Mouse (Mus musculus) hindbrain, embryonic 16.5 days (tissue): ENCODE data around the gene Gls2. TPM values are rescaled to one million over a fixed set of nuclear protein-coding genes. Genes with fewer than 3 reads are reported as not detected.
A peak's percentile ranks its signal among the peaks of the same experiment; 100 is the strongest.
"Not testable (repeated sequence)": the region's sequence is repeated elsewhere in the genome, so short reads cannot be mapped to it uniquely, and the experiment has no call there.

Experiments used
- ATAC-seq: fragments of 200-750 bp; cut with Nextera tagmentation; 2 replicates; pipeline ENCODE4 v1.8.0; 2017; ENCODE audit warnings: moderate TSS enrichment, moderate library complexity
- H3K27ac ChIP-seq: fragments of 300-500 bp; sonication (generic); 2 replicates; pipeline ENCODE4 v1.5.1; 2014; ENCODE audit warnings: low read depth, mild to moderate bottlenecking, control low read depth, low read length, moderate library complexity
- H3K27me3 ChIP-seq: fragments of 300-500 bp; sonication (generic); replicated peaks from 2 replicates; pipeline ENCODE4 v1.6.1; 2014; ENCODE audit warnings: low read length; ENCODE audit not compliant: control insufficient read depth, insufficient read depth
- H3K36me3 ChIP-seq: fragments of 300-500 bp; sonication (generic); 2 replicates; pipeline ENCODE4 v1.6.1; 2014; ENCODE audit warnings: mild to moderate bottlenecking, low read length, moderate library complexity, mixed read lengths; ENCODE audit not compliant: control insufficient read depth, insufficient read depth
- H3K4me1 ChIP-seq: fragments of 300-500 bp; sonication (generic); 2 replicates; pipeline ENCODE4 v1.6.1; 2014; ENCODE audit warnings: low read depth, low read length; ENCODE audit not compliant: control insufficient read depth, insufficient read depth
- H3K4me2 ChIP-seq: fragments of 300-500 bp; sonication (generic); 2 replicates; pipeline ENCODE4 v1.6.1; 2014; ENCODE audit warnings: mild to moderate bottlenecking, low read length, control low read depth, moderate library complexity
- H3K4me3 ChIP-seq: fragments of 300-500 bp; sonication (generic); 2 replicates; pipeline ENCODE4 v1.5.1; 2014; ENCODE audit warnings: mild to moderate bottlenecking, low read length, control low read depth, moderate library complexity
- H3K9ac ChIP-seq: fragments of 300-500 bp; sonication (generic); 2 replicates; pipeline ENCODE4 v1.6.1; 2014; ENCODE audit warnings: low read depth, mild to moderate bottlenecking, control low read depth, low read length, moderate library complexity
- H3K9me3 ChIP-seq: fragments of 300-500 bp; sonication (generic); 2 replicates; pipeline ENCODE4 v1.6.1; 2014; ENCODE audit warnings: mild to moderate bottlenecking, low read length, moderate library complexity; ENCODE audit not compliant: control insufficient read depth
- WGBS: fragments of 180-500 bp; shearing (Covaris S2); extraction: QIAGEN DNeasy Blood & Tissue Kit; methylation state at CpG from one replicate; pipeline ENCODE4 v1.1.7; 2014; 5-methylcytosine and 5-hydroxymethylcytosine counted together
- polyA plus RNA-seq: library from polyadenylated mRNA; unstranded; fragments of >200 nt; fragmentation: Nextera tagmentation; extraction: Ambion mirVana; gene quantifications from 2 replicates; pipeline ENCODE4 v1.2.1, GENCODE M21; 2015

The Gls2 gene
- polyA plus RNA-seq, 1 experiment from 2014 or later = 2.4 TPM

GRCm38 (mm10) chr10:128210131-128210530 lies 15.9 kb downstream of the Gls2 start:
- ATAC-seq = no peak
- peaks cover 13% of the 10 kb centered on the region for H3K4me1 ChIP-seq
- 0 out of 2 replicates have a peak, but pooled peaks cover 2% of the 10 kb centered on the region for H3K36me3 ChIP-seq
- no peaks in the 10 kb centered on the region for H3K27me3 ChIP-seq
- no peak overlapping the region for H3K27ac ChIP-seq
- H3K4me3 ChIP-seq = no peak overlapping the region
- no peak overlapping the region for H3K9ac ChIP-seq
- 91% methylated on average over 2 of the region's 2 CpGs for WGBS
- no peak overlapping the region for H3K4me2 ChIP-seq
- no peaks in the 10 kb centered on the region for H3K9me3 ChIP-seq

- Histone ChIP-seq H3K4me1 (peaks cover 13% of the 10 kb centered on the region), H3K4me3 (peak overlapping the region; percentile 63), H3K4me2 (peak overlapping the region; percentile 97), H3K36me3 (0 out of 2 replicates have a peak, but pooled peaks cover 2% of the 10 kb centered on the region), H3K27ac (no peak overlapping the region), H3K27me3 (no peaks in the 10 kb centered on the region), H3K9me3 (no peaks in the 10 kb centered on the region), H3K9ac (peak overlapping the region; percentile 65)
- 30% methylated on average over 14 of the region's 14 CpGs for WGBS
- no peak for ATAC-seq
Observed at GRCm38 (mm10) chr10:128210954-128211353, 16.7 kb downstream of the Gls2 start.

GRCm38 (mm10) chr10:128211390-128212108 lies 17.3 kb downstream of the Gls2 start, which contains the start of gene Spryd4:
Spryd4 (minus strand) TSS chr10:128211807.
- Histone ChIP-seq H3K27me3 (no peaks in the 10 kb centered on the region), H3K4me2 (peak within 1 kb of the TSS; percentile 97), H3K36me3 (0 out of 2 replicates have a peak, but pooled peaks cover 1% of the 10 kb centered on the region), H3K4me1 (peaks cover 13% of the 10 kb centered on the region), H3K9me3 (no peaks in the 10 kb centered on the region), H3K9ac (peak within 1 kb of the TSS; percentile 65), H3K4me3 (peak within 1 kb of the TSS; percentile 63), H3K27ac (peak within 1 kb of the TSS; percentile 76)
- ATAC-seq = peak; percentile 92
- under 1% methylated on average over 30 of the region's 30 CpGs for WGBS

GRCm38 (mm10) chr10:128212148-128212547 lies 17.9 kb downstream of the Gls2 start:
- peak overlapping the region; percentile 76; the same call in 1 of the 2 replicates for H3K27ac ChIP-seq
- peaks cover 13% of the 10 kb centered on the region for H3K4me1 ChIP-seq
- no peak for ATAC-seq
- H3K27me3 ChIP-seq = no peaks in the 10 kb centered on the region
- no peaks in the 10 kb centered on the region for H3K9me3 ChIP-seq
- H3K36me3 ChIP-seq = no peaks in the 10 kb centered on the region
- peak overlapping the region; percentile 97 for H3K4me2 ChIP-seq
- H3K9ac ChIP-seq = no peak overlapping the region; the same call in 1 of the 2 replicates
- WGBS = 50% methylated on average over 6 of the region's 6 CpGs
- H3K4me3 ChIP-seq = peak overlapping the region; percentile 63

- WGBS = 1% methylated on average over 18 of the region's 18 CpGs
- Histone ChIP-seq H3K9me3 (no peaks in the 10 kb centered on the region), H3K4me2 (peak overlapping the region; percentile 67), H3K9ac (peak overlapping the region; percentile 18; the same call in 1 of the 2 replicates), H3K27me3 (no peaks in the 10 kb centered on the region), H3K4me1 (peaks cover 13% of the 10 kb centered on the region), H3K27ac (no peak overlapping the region), H3K4me3 (peak overlapping the region; percentile 29), H3K36me3 (no peaks in the 10 kb centered on the region)
- ATAC-seq = peak; percentile 31; the same call in 1 of the 2 replicates
Observed at GRCm38 (mm10) chr10:128212871-128213323, 18.6 kb downstream of the Gls2 start.

- H3K4me2 ChIP-seq, H3K27me3 ChIP-seq, H3K4me3 ChIP-seq, ATAC-seq, H3K9ac ChIP-seq, H3K27ac ChIP-seq, H3K9me3 ChIP-seq, H3K36me3 ChIP-seq: not testable (repeated sequence)
- peaks cover 13% of the 10 kb centered on the region for H3K4me1 ChIP-seq
- WGBS = 93% methylated on average over 4 of the region's 4 CpGs
Observed at GRCm38 (mm10) chr10:128214112-128214511, 19.9 kb downstream of the Gls2 start.

GRCm38 (mm10) chr10:128214981-128215380 lies 20.7 kb downstream of the Gls2 start:
- H3K27ac ChIP-seq = no peak overlapping the region
- H3K36me3 ChIP-seq = no peaks in the 10 kb centered on the region
- ATAC-seq = no peak
- WGBS = 88% methylated on average over 5 of the region's 5 CpGs
- no peaks in the 10 kb centered on the region for H3K27me3 ChIP-seq
- H3K4me1 ChIP-seq = peaks cover 13% of the 10 kb centered on the region
- H3K9ac ChIP-seq = no peak overlapping the region
- no peak overlapping the region for H3K4me2 ChIP-seq
- H3K4me3 ChIP-seq = no peak overlapping the region
- no peaks in the 10 kb centered on the region for H3K9me3 ChIP-seq

- WGBS = 94% methylated on average over 18 of the region's 18 CpGs
- Histone ChIP-seq H3K4me3 (no peak overlapping the region), H3K36me3 (no peaks in the 10 kb centered on the region), H3K9me3 (no peaks in the 10 kb centered on the region), H3K27me3 (no peaks in the 10 kb centered on the region), H3K9ac (no peak overlapping the region), H3K27ac (no peak overlapping the region), H3K4me2 (no peak overlapping the region), H3K4me1 (no peaks in the 10 kb centered on the region)
- ATAC-seq = no peak
Observed at GRCm38 (mm10) chr10:128218387-128219117, 24.3 kb downstream of the Gls2 start.
